Comparison of ENCODE assay signal across 30 mouse cellular contexts in genomic region chr3:148324911-148325621, GRCm38 (mm10).
"Had no signal": no experiment of that assay in that cellular context is flagged by ENCODE, and none has a peak within 500 bp of the region (broad histone marks: within the 10 kb centered on the region; RNA-seq: fewer than 3 reads in every experiment).

No protein-coding gene starts in this region.

- H3K36me3 ChIP-seq: heart, embryonic 13.5 days; heart, embryonic 15.5 days; hindbrain, embryonic 10.5 days; hindbrain, embryonic 12.5 days; intestine, embryonic 15.5 days; kidney, embryonic 15.5 days; limb, embryonic 10.5 days; limb, embryonic 12.5 days; liver, embryonic 13.5 days; liver, embryonic 15.5 days had no signal

- H3K4me2 ChIP-seq: heart, embryonic 11.5 days; heart, embryonic 13.5 days; heart, embryonic 15.5 days; hindbrain, embryonic 12.5 days; hindbrain, embryonic 14.5 days; intestine, embryonic 15.5 days; kidney, embryonic 15.5 days; limb, embryonic 12.5 days; liver, embryonic 13.5 days; liver, embryonic 15.5 days had no signal

- H3K27me3 ChIP-seq: heart, embryonic 13.5 days; heart, embryonic 15.5 days; hindbrain, embryonic 12.5 days; intestine, embryonic 15.5 days; kidney, embryonic 15.5 days; limb, embryonic 12.5 days; liver, embryonic 13.5 days; liver, embryonic 15.5 days had no signal

- H3K4me3 ChIP-seq: gastrocnemius, adult 2 months; heart, adult 2 months; heart, embryonic 13.5 days; heart, embryonic 15.5 days; hindbrain, embryonic 10.5 days; hindbrain, embryonic 12.5 days; intestine, embryonic 15.5 days; kidney, embryonic 15.5 days; layer of hippocampus, adult 2 months; left cerebral cortex, adult 2 months; limb, embryonic 10.5 days; limb, embryonic 12.5 days; liver, embryonic 13.5 days; liver, embryonic 15.5 days had no signal

- DNase-seq: gastrocnemius, adult 2 months; gastrocnemius, postnatal 10 days; gastrocnemius, postnatal 25 days; heart, adult 11 months; heart, adult 2 months; heart, postnatal 14 days; heart, postnatal 36 days; kidney, adult 18-20 months; kidney, adult 9 months; kidney, postnatal 25 days; kidney, postnatal 4 days; liver; liver, embryonic 13.5 days had no signal

- H3K9ac ChIP-seq: heart, embryonic 13.5 days; heart, embryonic 15.5 days; hindbrain, embryonic 12.5 days; hindbrain, embryonic 14.5 days; intestine, embryonic 15.5 days; kidney, embryonic 15.5 days; limb, embryonic 12.5 days; liver, embryonic 13.5 days; liver, embryonic 15.5 days had no signal

- H3K4me1 ChIP-seq: heart, embryonic 13.5 days; heart, embryonic 15.5 days; hindbrain, embryonic 10.5 days; hindbrain, embryonic 12.5 days; intestine, embryonic 15.5 days; kidney, embryonic 15.5 days; limb, embryonic 10.5 days; limb, embryonic 12.5 days; liver, embryonic 13.5 days; liver, embryonic 15.5 days had no signal

- H3K27ac ChIP-seq: gastrocnemius, adult 2 months; heart, adult 2 months; heart, embryonic 13.5 days; heart, embryonic 15.5 days; hindbrain, embryonic 10.5 days; hindbrain, embryonic 12.5 days; hindbrain, embryonic 14.5 days; intestine, embryonic 15.5 days; kidney, embryonic 15.5 days; kidney, postnatal 0 days; layer of hippocampus, adult 2 months; left cerebral cortex, adult 2 months; limb, embryonic 10.5 days; limb, embryonic 12.5 days; liver, embryonic 13.5 days; liver, embryonic 15.5 days had no signal

- ATAC-seq: hindbrain, embryonic 16.5 days; inflammation-experienced regulatory T-cells, adult 6 months; intestine, embryonic 15.5 days; intestine, postnatal 0 days had no signal

- H3K9me3 ChIP-seq: heart, embryonic 13.5 days; heart, embryonic 15.5 days; hindbrain, embryonic 10.5 days; hindbrain, embryonic 12.5 days; intestine, embryonic 15.5 days; kidney, embryonic 15.5 days; limb, embryonic 10.5 days; limb, embryonic 12.5 days; liver, embryonic 13.5 days; liver, embryonic 15.5 days had no signal
